Mouse (Mus musculus) testis, adult 2 months (tissue): ENCODE measurements around the gene Tnfrsf1b. TPM values are rescaled to one million over a fixed set of nuclear protein-coding genes. Genes with fewer than 3 reads are reported as not detected.

ENCODE experiments used
- H3K27ac ChIP-seq: fragments of 200-500 bp; 2 replicates; pipeline ENCODE4 v1.5.1; 2012; ENCODE audit warnings: low read depth, low read length; ENCODE audit not compliant: control insufficient read depth, insufficient read depth
- H3K27me3 ChIP-seq: fragments of 200-500 bp; 2 replicates; pipeline ENCODE4 v1.6.1; 2012; ENCODE audit warnings: mild to moderate bottlenecking, low read length, moderate library complexity; ENCODE audit not compliant: control insufficient read depth, insufficient read depth
- H3K36me3 ChIP-seq: fragments of 200-500 bp; 2 replicates; pipeline ENCODE4 v1.6.1; 2012; ENCODE audit warnings: mild to moderate bottlenecking, low read length; ENCODE audit not compliant: control insufficient read depth, insufficient read depth
- H3K4me1 ChIP-seq: fragments of 200-500 bp; 2 replicates; pipeline ENCODE4 v1.6.1; 2012; ENCODE audit warnings: low read length; ENCODE audit not compliant: control insufficient read depth, insufficient read depth
- H3K4me3 ChIP-seq: fragments of 200-500 bp; 2 replicates; pipeline ENCODE4 v1.5.1; 2012; ENCODE audit warnings: low read depth, mild to moderate bottlenecking, low read length, moderate library complexity, mixed read lengths; ENCODE audit not compliant: control insufficient read depth
- CTCF ChIP-seq: fragments of 200-500 bp; IDR thresholded peaks from 2 replicates; pipeline ENCODE4 v1.5.1; 2012; ENCODE audit warnings: low read depth, mild to moderate bottlenecking, inconsistent platforms, low read length, moderate library complexity; ENCODE audit not compliant: control insufficient read depth, insufficient read depth, insufficient replicate concordance
- POLR2A ChIP-seq: fragments of 200-500 bp; IDR thresholded peaks from 2 replicates; pipeline ENCODE4 v1.6.1; 2012; ENCODE audit warnings: low read depth, mild to moderate bottlenecking, inconsistent platforms, low read length, moderate library complexity; ENCODE audit not compliant: control insufficient read depth
- polyA plus RNA-seq: library from polyadenylated mRNA; depleted of rRNA; stranded (reverse); fragments of >200 nt; gene quantifications from 2 replicates; pipeline ENCODE4 v1.2.3, GENCODE M21; 2012

Tnfrsf1b gene
- polyA plus RNA-seq, 1 experiment = 0.96 TPM

DNA sequence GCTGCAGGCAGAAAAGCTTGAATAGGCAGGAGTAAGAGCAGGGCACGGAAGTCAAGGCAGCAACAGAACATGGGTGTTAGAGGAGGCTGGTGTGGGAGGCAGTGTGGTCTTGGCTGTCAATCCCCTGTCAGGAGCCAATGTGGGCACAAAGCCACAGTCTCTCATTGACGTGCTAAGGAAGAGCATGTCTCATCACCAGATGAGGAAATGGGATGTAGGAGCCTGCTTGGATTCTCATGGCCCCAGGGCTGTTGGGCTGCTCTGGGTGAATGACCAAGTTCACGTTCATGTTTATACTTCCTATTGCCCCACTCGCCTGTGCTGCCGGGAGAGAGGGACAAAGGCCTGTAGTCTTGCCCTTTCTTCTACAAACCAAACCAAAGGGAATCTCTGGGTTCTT lies 28.8 kb downstream of the Tnfrsf1b start:
- Histone ChIP-seq H3K27me3 (no peaks in the 10 kb centered on the region), H3K4me3 (no peak overlapping the region), H3K4me1 (peaks cover 6% of the 10 kb centered on the region), H3K36me3 (no peaks in the 10 kb centered on the region), H3K27ac (no peak overlapping the region)
- TF ChIP-seq POLR2A (no peak), CTCF (no peak)

DNA sequence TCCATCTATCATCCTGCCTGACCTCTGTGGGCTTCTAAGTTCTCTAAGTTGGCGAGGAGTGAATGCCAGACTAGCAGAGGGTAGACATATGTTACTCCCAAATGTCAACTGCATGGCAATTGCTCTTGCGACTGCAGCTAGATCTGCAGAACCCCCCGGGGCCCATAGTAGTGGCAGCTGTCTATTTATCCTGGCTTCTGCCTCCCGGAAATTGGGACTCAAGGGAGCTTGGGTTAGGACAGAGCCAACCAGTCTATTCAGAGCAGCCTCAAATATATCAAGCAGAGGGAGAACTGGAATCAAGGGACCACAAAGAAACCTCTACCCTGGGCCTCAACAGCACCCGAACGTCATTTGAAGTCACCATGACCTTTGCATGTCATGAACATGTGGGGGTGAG lies 29.6 kb downstream of the Tnfrsf1b start:
- Histone ChIP-seq H3K4me3 (no peak overlapping the region), H3K27me3 (no peaks in the 10 kb centered on the region), H3K4me1 (peaks cover 6% of the 10 kb centered on the region)

DNA sequence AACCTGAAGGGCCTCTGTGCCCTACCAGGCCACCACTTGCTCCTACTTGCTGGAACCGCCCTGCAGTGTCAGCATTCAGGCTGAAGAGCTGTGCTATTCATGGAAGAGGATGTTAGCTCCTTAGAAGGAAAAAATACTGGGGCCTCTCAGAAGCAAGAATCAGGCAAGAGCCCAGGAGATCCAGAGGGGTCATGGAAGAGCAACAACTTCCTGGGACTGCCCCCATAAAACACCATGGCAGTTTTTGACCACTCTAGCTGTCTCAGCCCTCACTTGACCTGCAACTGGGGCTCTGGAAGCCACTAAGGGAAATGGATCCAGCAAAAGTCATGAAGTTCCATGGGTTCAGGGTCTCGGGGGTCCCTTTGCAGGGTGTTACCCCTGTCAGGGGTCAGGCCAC lies 31.3 kb downstream of the Tnfrsf1b start:
- Histone ChIP-seq H3K27ac (no peak overlapping the region), H3K27me3 (no peaks in the 10 kb centered on the region), H3K4me3 (no peak overlapping the region), H3K36me3 (no peaks in the 10 kb centered on the region), H3K4me1 (peaks cover 6% of the 10 kb centered on the region)
- no peak for TF ChIP-seq CTCF
- TF ChIP-seq POLR2A = no peak

More for the DNA sequence above, 29.6 kb downstream of the Tnfrsf1b start:
- Histone ChIP-seq H3K36me3 (no peaks in the 10 kb centered on the region), H3K27ac (no peak overlapping the region)
- no peak for TF ChIP-seq CTCF

DNA sequence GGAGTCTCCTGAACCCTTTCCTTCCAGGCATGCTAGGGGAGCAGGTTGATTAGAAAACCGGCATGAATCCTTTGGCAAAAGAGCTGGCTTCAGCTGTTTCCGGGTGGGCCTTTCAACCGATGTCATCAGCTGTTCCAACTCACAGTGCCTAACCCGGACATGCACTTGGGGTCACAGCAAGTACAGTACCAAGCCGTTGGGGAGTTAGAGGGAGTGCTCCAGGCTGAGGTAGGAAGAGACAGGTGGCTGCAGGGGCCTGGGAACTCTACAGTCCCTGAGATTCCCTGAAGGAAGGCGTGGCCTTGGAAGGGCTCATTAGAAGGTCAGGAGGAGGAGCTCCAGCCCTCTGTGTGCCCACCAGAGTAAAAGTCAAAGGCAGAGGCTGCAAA lies 31.9 kb downstream of the Tnfrsf1b start:
- H3K4me1 ChIP-seq = peaks cover 6% of the 10 kb centered on the region
- H3K27ac ChIP-seq = no peak overlapping the region
- H3K4me3 ChIP-seq = no peak overlapping the region
- H3K36me3 ChIP-seq = no peaks in the 10 kb centered on the region
- no peaks in the 10 kb centered on the region for H3K27me3 ChIP-seq
- TF ChIP-seq CTCF = no peak
- TF ChIP-seq POLR2A = no peak

DNA sequence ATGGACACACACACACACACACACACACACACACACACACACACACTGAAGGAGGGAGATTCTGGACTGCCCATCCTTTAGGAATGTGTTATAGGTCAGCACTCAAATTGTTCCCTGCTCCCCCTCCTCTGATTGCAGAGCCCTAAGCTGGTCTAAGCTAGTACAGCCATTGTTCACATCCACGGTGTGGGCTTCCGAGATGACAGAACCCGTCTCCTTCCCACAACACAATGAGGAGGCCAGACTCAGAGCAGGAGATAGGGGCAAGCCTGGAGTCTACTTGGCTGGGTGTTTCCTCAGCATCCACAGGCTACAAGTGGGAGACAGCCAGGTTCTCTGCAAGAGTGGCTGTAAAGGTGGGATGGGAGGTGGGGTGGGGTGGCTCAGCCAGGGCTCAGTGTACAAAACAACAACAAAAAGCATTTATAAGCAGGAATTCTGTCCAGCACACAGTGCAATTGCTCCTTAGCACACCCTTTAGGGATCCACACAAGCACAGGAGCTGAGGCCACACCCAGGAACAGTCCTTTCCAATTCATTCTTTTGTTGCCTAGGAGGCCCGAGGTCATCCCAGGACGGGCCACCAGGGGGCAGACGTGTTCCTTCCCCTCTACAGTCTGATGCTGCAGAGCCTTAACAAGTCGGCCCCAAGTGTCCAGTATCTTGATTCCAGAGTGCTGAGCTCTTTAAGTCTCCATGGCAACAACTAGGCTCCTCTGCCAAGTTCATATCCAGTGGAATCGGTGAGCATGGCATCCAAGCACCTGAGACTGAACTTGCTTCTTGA lies 32.5 kb downstream of the Tnfrsf1b start:
- TF ChIP-seq POLR2A (no peak), CTCF (peak; percentile 94)

DNA sequence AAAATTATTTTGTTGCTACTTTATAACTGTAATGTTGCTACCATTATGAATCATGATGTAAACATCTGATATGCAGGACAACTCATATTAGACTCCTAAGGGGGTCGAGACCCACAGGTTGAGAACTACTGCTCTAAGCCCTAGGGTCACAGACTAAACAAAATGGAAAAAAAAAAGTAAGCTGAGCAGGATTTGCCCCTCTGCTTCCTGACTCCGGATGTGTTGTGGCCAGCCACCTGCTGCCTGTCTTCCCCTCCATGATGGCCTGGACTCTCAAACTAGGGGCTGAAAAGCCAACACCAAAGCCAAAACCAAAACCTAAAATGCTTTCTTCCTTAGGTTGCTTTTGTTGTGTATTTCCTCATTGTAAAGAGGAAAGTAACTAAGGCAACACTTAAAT lies 35.6 kb downstream of the Tnfrsf1b start:
- Histone ChIP-seq H3K27ac (no peak overlapping the region), H3K4me3 (no peak overlapping the region), H3K36me3 (no peaks in the 10 kb centered on the region), H3K27me3 (no peaks in the 10 kb centered on the region), H3K4me1 (peaks cover 6% of the 10 kb centered on the region)
- TF ChIP-seq CTCF = no peak

More for the DNA sequence above, 32.5 kb downstream of the Tnfrsf1b start:
- Histone ChIP-seq H3K36me3 (no peaks in the 10 kb centered on the region), H3K4me1 (peaks cover 6% of the 10 kb centered on the region), H3K4me3 (no peak overlapping the region), H3K27ac (no peak overlapping the region), H3K27me3 (no peaks in the 10 kb centered on the region)

DNA sequence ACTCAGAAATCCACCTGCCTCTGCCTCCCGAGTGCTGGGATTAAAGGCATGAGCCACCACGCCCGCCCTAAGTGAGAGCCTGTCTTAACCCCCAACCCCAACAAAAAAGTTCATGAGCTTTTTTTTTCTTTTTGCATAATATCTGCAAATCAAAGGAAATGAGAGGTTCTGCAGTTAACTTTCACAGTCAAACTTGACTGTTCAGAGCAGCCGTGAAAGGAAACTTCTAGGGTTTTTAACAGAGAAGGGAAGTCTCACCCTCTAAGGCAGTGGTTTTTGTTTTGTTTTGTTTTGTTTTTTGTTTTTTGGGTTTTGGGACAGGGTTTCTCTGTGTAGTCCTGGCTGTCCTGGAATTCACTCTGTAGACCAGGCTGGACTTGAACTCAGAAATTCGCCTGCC lies 36.1 kb downstream of the Tnfrsf1b start:
- H3K4me3 ChIP-seq = no peak overlapping the region
- H3K27ac ChIP-seq = no peak overlapping the region
- H3K36me3 ChIP-seq = no peaks in the 10 kb centered on the region
- H3K4me1 ChIP-seq = peaks cover 6% of the 10 kb centered on the region
- TF ChIP-seq POLR2A = no peak
- H3K27me3 ChIP-seq = no peaks in the 10 kb centered on the region

DNA sequence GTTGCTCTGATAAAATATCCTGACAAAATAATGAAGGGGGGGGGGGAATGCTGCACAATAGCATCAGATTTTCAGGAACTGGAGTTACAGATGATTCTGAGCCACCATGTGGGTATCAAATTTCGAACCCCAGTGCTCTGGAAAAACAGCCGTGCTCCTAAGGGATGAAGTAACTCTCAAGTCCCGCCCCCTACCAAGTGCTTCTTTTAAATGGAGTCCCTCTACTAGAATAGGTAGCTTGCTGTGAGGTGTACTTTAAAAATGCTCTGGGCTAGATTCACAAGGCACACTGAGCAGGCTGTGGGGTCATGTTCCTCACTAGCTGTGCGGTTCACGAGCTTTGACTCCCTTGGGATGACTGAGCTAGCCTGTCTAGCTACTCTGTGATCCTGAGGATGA lies 37.0 kb downstream of the Tnfrsf1b start:
- no peaks in the 10 kb centered on the region for H3K27me3 ChIP-seq
- no peak for TF ChIP-seq CTCF
- no peak for TF ChIP-seq POLR2A

More for the DNA sequence above, 37.0 kb downstream of the Tnfrsf1b start:
- no peak overlapping the region for H3K4me3 ChIP-seq
- H3K27ac ChIP-seq = no peak overlapping the region
- H3K36me3 ChIP-seq = no peaks in the 10 kb centered on the region
- H3K4me1 ChIP-seq = peaks cover 5% of the 10 kb centered on the region
